Mouse (Mus musculus) kidney, adult 2 months (tissue): ENCODE measurements around the gene 1700014D04Rik. TPM values are rescaled to one million over a fixed set of nuclear protein-coding genes. Genes with fewer than 3 reads are reported as not detected.
A peak's percentile ranks its signal among the peaks of the same experiment; 100 is the strongest.
"Not testable (repeated sequence)": the region's sequence is repeated elsewhere in the genome, so short reads cannot be mapped to it uniquely, and the experiment has no call there.

Experiments
- DNase-seq: peaks from one replicate; pipeline ENCODE4 v3.0.0; 2021
- H3K27ac ChIP-seq: fragments of 200-500 bp; 2 replicates; pipeline ENCODE4 v1.5.1; 2012; ENCODE audit warnings: low read depth, low read length, control low read depth, inconsistent platforms; ENCODE audit not compliant: insufficient read depth
- H3K27me3 ChIP-seq: fragments of 200-500 bp; replicated peaks from 2 replicates; pipeline ENCODE4 v1.6.1; 2012; ENCODE audit warnings: mild to moderate bottlenecking, moderate library complexity, low read length, inconsistent platforms; ENCODE audit not compliant: control insufficient read depth, insufficient read depth
- H3K36me3 ChIP-seq: fragments of 200-500 bp; 2 replicates; pipeline ENCODE4 v1.6.1; 2012; ENCODE audit warnings: mild to moderate bottlenecking, moderate library complexity, low read length, inconsistent platforms; ENCODE audit not compliant: control insufficient read depth, insufficient read depth
- H3K4me1 ChIP-seq: fragments of 200-500 bp; 2 replicates; pipeline ENCODE4 v1.6.1; 2011; ENCODE audit warnings: low read length; ENCODE audit not compliant: control insufficient read depth, insufficient read depth
- H3K4me3 ChIP-seq: fragments of 200-500 bp; 2 replicates; pipeline ENCODE4 v1.5.1; 2011; ENCODE audit warnings: mild to moderate bottlenecking, low read depth, low read length, control low read depth; ENCODE audit not compliant: insufficient read depth
- CTCF ChIP-seq: fragments of 200-500 bp; conservative IDR thresholded peaks from 2 replicates; pipeline ENCODE4 v1.5.1; 2011; ENCODE audit warnings: low read depth, mild to moderate bottlenecking, control low read depth, low read length, moderate library complexity, mixed read lengths; ENCODE audit not compliant: insufficient read depth, insufficient read length
- POLR2A ChIP-seq: fragments of 200-500 bp; IDR thresholded peaks from one replicate; pipeline ENCODE4 v1.6.1; 2011; ENCODE audit warnings: low read depth, low read length, control low read depth
- WGBS: fragments of 180-500 bp; shearing (Covaris S2); methylation state at CpG from one replicate; pipeline ENCODE4 v1.1.7; 2018; 5-methylcytosine and 5-hydroxymethylcytosine counted together
- polyA plus RNA-seq: library from polyadenylated mRNA; depleted of rRNA; stranded (reverse); fragments of >200 nt; gene quantifications from 2 replicates; pipeline ENCODE4 v1.2.3, GENCODE M21; 2012; rRNA removed

Gene 1700014D04Rik
- polyA plus RNA-seq = 0.09 TPM in 1 of 2 replicates, not detected in the other

DNA sequence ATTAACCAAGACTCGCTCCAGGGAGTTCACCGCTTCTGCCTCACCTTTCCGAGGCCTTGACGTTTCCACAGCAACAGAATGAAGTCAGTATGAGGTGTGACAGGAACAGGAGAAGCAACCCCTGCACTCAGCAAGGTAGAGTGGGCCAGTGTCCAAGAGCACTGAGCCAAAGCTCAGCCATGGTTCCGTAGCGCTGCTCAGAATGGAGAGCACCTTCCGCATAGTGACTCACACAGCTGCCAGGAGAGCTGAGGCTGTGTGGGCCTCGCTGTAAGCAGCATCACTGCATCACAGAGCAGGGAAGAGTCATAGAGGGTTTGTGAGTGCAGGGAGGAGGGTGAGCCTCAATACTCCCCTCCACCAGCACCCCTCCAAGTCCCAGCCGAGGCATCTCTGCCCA lies at the start of gene 1700014D04Rik:
TSS of gene 1700014D04Rik (minus strand) at position 42 of the 400 bp plus-strand sequence.
- TF ChIP-seq POLR2A = no peak
- TF ChIP-seq CTCF = no peak
- Histone ChIP-seq H3K4me1 (no peaks in the 10 kb centered on the region), H3K4me3 (no peak within 1 kb of the TSS), H3K27ac (no peak within 1 kb of the TSS), H3K36me3 (no peaks in the 10 kb centered on the region), H3K27me3 (no peaks in the 10 kb centered on the region)
- peak; percentile 55 for DNase-seq
- WGBS = 65% methylated on average over 9 of the region's 9 CpGs

DNA sequence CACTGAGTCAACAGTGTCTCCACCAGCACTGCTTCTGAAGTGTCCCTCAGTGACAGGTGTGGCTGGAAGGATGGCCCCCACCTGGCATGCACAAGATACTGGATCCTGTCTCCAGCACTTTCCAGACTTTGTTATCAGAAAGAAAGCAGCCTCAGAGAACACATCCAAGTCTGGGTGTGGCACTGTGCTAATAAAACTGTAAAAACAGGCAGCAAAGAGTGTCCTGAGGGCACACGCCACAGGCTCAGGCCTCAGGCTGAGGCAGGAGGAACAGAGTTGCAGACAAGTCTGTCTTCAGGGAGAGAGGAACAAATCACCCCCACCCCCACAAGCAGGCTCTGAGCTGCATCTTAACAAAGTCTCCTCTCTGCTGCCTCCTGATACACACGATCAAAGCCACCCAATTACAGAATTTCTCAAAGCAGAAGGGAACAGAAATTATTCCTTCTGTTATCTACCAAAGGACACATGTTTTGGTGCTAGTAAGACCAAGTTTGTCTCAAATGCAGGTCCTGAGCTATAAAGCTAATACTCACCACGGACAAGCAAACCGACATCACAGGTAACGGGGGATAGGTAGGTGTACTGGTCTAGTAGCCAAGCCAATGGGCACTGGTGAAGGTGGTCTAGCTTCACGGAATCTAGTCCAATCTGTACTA lies 49.4 kb upstream of the 1700014D04Rik start:
- no peak for TF ChIP-seq POLR2A
- Histone ChIP-seq H3K4me1 (no peaks in the 10 kb centered on the region), H3K27me3 (no peaks in the 10 kb centered on the region), H3K4me3 (no peak overlapping the region), H3K36me3 (peaks cover 8% of the 10 kb centered on the region), H3K27ac (no peak overlapping the region)
- DNase-seq = no peak
- 94% methylated on average over 6 of the region's 6 CpGs for WGBS

DNA sequence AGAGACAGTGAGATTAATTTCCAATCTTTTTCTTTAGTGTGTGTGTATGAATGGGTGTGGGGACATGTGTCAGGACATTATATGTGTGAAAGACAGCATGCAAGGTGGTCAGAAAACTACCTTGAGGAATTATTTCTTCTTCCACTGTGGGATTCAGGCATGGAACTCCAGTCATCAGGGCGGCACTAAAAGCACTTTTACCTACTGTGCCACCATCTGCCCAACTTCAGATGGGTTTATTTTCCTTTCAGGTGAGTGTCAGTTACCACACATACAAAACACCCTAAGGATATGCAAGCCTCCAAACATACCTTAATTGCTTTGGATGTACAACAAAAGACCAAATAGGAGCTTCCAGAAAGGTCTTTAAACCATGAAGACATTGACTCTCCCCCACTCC lies 48.2 kb upstream of the 1700014D04Rik start:
- peaks cover 8% of the 10 kb centered on the region for H3K36me3 ChIP-seq
- 97% methylated on average over 1 of the region's 1 CpGs for WGBS
- no peaks in the 10 kb centered on the region for H3K27me3 ChIP-seq
- no peak overlapping the region for H3K4me3 ChIP-seq
- no peak for DNase-seq
- no peak overlapping the region for H3K27ac ChIP-seq
- TF ChIP-seq CTCF (no peak), POLR2A (no peak)
- H3K4me1 ChIP-seq = no peaks in the 10 kb centered on the region

DNA sequence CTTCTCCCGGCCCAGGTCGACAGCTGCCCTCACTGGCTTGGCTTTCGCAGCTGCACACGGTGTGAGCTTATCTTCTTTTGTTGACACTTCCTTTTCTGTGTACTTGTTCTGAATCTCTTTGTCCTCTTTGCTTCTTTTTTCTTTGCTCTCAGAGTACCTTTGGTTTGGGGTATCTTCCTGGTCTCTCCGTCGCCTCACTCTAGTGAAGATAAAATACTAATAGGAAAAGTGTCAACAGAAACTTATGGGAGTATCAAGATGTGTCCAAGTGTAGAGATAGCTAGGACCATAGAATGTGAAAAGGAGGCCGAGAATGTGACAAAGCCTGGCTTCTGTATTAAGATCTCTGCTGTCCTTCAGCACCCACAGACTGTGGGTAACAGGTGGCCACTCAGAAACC lies 35.6 kb upstream of the 1700014D04Rik start, which contains the start of gene Gm49354:
TSS of gene Gm49354 (minus strand) at position 101 of the 400 bp plus-strand sequence.
- no peak within 1 kb of the TSS for H3K4me3 ChIP-seq
- 94% methylated on average over 7 of the region's 7 CpGs for WGBS
- no peak within 1 kb of the TSS for H3K27ac ChIP-seq
- H3K4me1 ChIP-seq = no peaks in the 10 kb centered on the region
- TF ChIP-seq POLR2A = no peak
- no peak for TF ChIP-seq CTCF
- H3K27me3 ChIP-seq = no peaks in the 10 kb centered on the region
- H3K36me3 ChIP-seq = peaks cover 5% of the 10 kb centered on the region
- no peak for DNase-seq

DNA sequence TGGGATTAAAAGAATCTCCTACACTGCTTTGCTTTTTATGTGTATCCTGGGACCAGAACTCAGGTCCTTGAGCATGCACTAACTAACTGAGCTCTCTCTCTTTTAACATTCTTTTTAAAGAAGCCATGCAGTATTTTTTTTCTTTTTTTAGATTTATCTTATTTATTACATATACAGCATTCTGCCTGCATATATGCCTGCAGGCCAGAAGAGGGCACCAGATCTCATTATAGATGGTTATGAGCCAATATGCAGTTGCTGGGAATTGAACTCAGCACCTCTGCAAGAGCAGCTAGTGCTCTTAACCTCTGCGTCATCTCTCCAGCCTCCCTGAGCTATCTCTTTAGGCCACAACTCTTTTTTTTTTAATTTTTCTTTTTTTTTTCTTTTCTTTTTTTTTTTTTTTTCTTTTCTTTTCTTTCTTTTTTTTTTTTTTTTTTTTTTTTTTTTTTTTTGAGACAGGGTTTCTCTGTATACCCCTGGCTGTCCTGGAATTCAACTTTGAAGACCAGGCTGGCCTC lies 33.3 kb upstream of the 1700014D04Rik start:
- not testable (repeated sequence) for H3K36me3 ChIP-seq, H3K4me1 ChIP-seq, H3K27ac ChIP-seq, H3K27me3 ChIP-seq, DNase-seq, H3K4me3 ChIP-seq
- 98% methylated on average over 1 of the region's 1 CpGs for whole genome bisulfite sequencing
- TF ChIP-seq CTCF = 0 out of 2 replicates have a peak, but pooled peaks have one; percentile 13

DNA sequence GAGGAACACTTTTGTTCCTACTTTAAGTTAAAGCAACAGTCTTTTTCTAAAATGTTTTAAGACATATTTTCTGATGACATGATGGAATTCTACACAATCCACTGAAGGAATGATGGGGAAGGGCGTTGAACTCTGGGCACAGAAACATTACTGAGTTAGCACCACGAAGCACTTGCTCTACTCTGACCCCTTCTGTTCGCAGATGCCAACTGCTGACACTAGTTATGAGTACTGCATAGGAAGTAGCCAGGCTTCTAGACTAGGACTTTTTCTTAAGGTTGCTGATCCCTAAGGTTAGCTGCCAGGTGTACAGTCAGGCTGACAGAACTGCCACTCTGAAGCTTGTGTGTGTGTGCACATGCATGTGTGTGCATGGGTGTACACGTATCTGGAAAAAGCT lies 32.7 kb upstream of the 1700014D04Rik start:
- no peaks in the 10 kb centered on the region for H3K4me1 ChIP-seq
- H3K4me3 ChIP-seq = no peak overlapping the region
- DNase-seq = peak; percentile 33
- WGBS = 62% methylated on average over 4 of the region's 4 CpGs
- no peak overlapping the region for H3K27ac ChIP-seq
- peaks cover 6% of the 10 kb centered on the region for H3K36me3 ChIP-seq
- H3K27me3 ChIP-seq = no peaks in the 10 kb centered on the region
- TF ChIP-seq CTCF = peak; percentile 45
- no peak for TF ChIP-seq POLR2A

DNA sequence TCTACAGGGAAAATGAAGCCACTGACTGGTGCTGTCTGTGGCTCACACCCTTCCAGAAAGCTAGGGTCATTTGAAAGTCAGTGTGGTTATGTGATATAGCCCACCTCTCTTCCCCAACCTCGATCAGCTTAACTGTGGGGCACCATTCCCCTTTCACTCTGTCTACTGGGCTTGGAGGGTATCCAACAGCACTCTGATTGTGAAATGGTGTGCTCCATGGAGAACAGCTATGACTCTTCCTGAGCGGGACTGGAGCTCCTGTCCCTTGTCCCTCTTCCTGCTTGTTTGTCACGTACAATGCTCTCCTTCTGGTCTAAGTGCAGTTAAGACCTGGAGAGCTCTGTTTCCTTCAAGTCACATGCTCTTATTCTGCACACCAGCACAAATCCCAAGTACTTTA lies 28.6 kb upstream of the 1700014D04Rik start:
- peaks cover 2% of the 10 kb centered on the region for H3K36me3 ChIP-seq
- no peaks in the 10 kb centered on the region for H3K27me3 ChIP-seq
- H3K27ac ChIP-seq = no peak overlapping the region
- DNase-seq = no peak
- peaks cover 8% of the 10 kb centered on the region; the same call in 1 of the 2 replicates for H3K4me1 ChIP-seq
- TF ChIP-seq POLR2A (no peak), CTCF (no peak)
- 74% methylated on average over 3 of the region's 3 CpGs for whole genome bisulfite sequencing
- no peak overlapping the region for H3K4me3 ChIP-seq
